Mouse (Mus musculus): ENCODE measurements around the gene Gm44502. TPM values are rescaled to one million over a fixed set of nuclear protein-coding genes. Genes with fewer than 3 reads are reported as not detected.
"Not testable (repeated sequence)": the region's sequence is repeated elsewhere in the genome, so short reads cannot be mapped to it uniquely, and the experiment has no call there.

Gene Gm44502
- polyA plus RNA-seq, 1 experiment from 2014 or later, result not detected

DNA sequence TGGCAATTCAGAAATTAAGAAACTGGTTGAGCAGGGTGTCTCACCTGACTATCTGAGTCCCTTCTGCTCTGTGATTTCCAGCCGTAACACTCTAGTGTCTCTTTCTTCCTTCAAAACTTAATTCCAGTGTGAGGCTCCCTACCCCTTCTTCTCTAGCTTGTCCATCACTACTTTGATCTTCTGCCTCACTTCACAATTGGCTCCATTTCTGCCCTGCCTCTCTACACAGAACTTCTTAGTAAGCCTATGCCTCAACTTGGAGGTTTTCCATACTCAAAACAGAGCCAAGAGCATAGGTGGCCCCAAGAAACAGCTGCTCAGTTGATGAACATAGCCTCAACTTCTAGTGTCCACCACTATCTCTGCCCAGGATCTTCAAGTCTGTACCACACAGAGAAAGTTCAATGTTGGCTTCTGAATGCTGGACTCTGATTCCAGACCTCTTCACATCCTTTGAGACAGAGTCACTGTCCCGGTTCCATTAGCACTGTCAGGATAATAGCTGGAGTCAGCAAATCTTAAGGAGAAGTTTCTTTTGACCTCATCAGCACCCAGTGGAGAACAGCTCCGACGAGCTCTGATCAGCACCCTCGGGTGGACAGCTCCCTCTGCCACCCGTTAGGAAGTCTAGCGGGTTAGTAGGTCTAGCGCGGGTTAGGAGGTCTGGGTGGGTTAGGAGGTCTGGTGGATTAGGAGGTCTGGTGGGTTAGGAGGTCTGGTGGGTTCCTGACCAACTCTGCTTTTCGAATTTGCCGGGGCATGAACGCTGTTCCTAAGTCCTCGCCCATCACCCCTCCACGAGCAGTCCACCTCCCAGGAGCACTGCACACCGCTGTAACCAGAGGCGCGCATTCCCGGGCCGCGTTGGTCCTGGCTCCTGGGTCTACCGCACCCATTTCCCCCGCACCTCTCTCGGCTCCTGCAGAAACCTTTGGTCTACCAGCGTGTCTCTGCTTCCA, 23.7 kb upstream of the Gm44502 start:
- H3K27me3 ChIP-seq, result peaks cover 43% of the 10 kb centered on the region
- no peak overlapping the region for H3K9ac ChIP-seq
- no peaks in the 10 kb centered on the region for H3K9me3 ChIP-seq
- ATAC-seq (ENCODE audit: low FRiP score, low read depth), result peak; percentile 76
- peaks cover 12% of the 10 kb centered on the region for H3K4me1 ChIP-seq
- H3K27ac ChIP-seq, result no peak overlapping the region
- H3K4me3 ChIP-seq, result peak overlapping the region; percentile 54
- WGBS, result 5% methylated on average over 24 of the region's 24 CpGs
- no peaks in the 10 kb centered on the region for H3K36me3 ChIP-seq
- H3K4me2 ChIP-seq (replicated peaks), result peak overlapping the region; percentile 88

DNA sequence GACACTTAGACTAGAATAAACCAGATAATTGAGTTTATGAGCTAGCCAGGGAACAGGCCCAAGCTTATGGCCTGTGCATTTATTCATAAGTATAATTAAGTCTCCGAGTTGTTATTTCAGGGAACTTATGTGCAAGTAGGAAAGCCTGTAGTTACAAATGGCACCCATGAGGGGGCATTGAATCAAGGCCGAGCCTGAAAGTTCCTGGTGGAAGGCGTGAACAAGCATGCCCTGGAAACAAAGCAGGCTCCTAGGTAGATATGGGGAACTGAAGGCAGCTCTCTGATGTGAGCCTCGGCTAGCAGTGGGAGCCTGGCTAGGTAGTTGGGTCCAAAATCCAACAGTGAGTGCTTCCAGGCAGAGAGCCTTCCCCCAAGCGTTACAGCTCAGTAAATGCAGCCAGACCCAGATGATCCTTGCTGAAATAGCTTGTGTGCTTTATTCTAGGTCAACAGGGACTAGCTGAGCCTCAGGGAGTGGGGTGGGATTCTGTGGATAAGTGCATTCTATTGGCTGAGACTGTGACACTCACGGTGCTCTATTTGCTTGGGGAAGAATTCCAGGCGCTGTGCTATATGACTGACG, 13.1 kb upstream of the Gm44502 start:
- 42% methylated on average over 8 of the region's 8 CpGs for WGBS

DNA sequence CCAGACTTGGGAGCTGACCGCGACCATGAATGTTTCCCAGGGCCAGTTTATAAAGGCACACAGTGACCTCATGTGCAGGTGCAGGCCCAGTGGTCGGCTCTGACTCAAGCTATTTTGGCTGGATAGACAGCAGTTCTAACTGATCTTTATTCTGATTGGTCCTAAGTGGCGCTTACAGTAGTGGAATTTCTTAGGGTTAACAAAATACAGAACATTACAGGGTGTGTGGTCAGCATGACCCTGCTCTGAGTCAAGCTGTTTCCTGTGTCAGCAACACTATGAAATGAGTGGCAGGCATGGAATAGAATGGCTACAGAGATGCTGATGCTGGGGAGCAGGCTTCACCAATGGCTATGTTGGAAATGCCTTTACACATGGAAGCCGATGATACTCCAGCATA, 6.4 kb upstream of the Gm44502 start:
- Histone ChIP-seq H3K9me3 (no peaks in the 10 kb centered on the region), H3K27me3 (no peaks in the 10 kb centered on the region), H3K27ac (no peak overlapping the region), H3K4me3 (no peak overlapping the region), H3K4me2 (replicated peaks) (no peak overlapping the region), H3K36me3 (no peaks in the 10 kb centered on the region), H3K9ac (no peak overlapping the region), H3K4me1 (no peaks in the 10 kb centered on the region)
- WGBS, result 85% methylated on average over 5 of the region's 5 CpGs
- no peak for ATAC-seq (ENCODE audit: low FRiP score, low read depth)

More for the DNA sequence above, 13.1 kb upstream of the Gm44502 start:
- no peak overlapping the region for H3K4me2 ChIP-seq (replicated peaks)
- no peak for ATAC-seq (ENCODE audit: low FRiP score, low read depth)
- H3K9me3 ChIP-seq, result no peaks in the 10 kb centered on the region
- H3K36me3 ChIP-seq, result no peaks in the 10 kb centered on the region
- H3K4me3 ChIP-seq, result no peak overlapping the region
- H3K4me1 ChIP-seq, result no peaks in the 10 kb centered on the region
- no peak overlapping the region for H3K9ac ChIP-seq
- 0 out of 2 replicates have a peak, but pooled peaks cover 2% of the 10 kb centered on the region for H3K27me3 ChIP-seq
- no peak overlapping the region for H3K27ac ChIP-seq

DNA sequence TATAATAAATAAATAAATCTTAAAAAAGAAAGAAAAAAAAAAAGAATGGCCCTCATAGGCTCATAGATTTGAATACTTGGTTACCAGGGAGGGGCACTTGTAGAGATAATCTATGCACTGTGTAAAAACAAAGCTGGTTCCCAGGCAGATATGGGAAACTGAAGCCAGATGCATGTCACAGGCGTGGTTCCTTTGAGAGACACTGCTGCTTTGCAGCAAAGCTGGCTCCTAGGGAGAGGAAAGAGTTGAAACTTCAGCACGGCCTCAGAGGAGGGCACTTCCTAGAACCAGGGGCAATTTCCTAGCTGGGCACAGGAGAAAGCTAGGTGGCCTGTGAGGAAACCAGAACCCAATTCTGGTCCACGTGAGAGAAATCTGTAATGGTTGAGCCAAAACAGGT, 4.6 kb upstream of the Gm44502 start:
- peaks cover 5% of the 10 kb centered on the region for H3K4me1 ChIP-seq
- no peak overlapping the region for H3K4me2 ChIP-seq (replicated peaks)
- no peak overlapping the region for H3K9ac ChIP-seq
- no peak overlapping the region for H3K4me3 ChIP-seq
- H3K27ac ChIP-seq, result no peak overlapping the region
- H3K9me3 ChIP-seq, result no peaks in the 10 kb centered on the region
- no peaks in the 10 kb centered on the region for H3K36me3 ChIP-seq
- no peaks in the 10 kb centered on the region for H3K27me3 ChIP-seq
- no peak for ATAC-seq (ENCODE audit: low FRiP score, low read depth)
- WGBS, result 61% methylated on average over 3 of the region's 3 CpGs

DNA sequence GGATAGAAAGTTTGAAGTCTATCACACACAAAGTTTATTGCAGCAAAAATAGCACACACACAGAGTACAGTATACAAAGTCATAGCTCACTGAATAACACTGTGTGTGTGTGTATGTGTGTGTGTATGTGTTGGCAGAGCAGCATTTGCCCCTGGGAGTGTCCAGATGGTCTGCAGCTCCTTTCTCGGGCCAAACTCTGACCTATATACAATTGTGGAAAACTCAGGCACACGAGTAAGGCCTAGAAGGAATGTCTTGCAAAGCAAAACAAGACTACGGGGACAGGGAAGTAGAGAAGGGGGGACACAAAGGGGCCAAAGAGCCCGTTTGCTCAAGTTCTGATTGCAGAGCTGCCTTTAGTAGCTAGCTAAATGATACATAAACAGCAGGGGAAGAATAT, 3.5 kb upstream of the Gm44502 start:
- peaks cover 15% of the 10 kb centered on the region for H3K4me1 ChIP-seq
- no peak overlapping the region for H3K4me2 ChIP-seq (replicated peaks)
- H3K36me3 ChIP-seq, result peaks cover under 1% of the 10 kb centered on the region; the same call in 1 of the 2 replicates
- no peak overlapping the region for H3K27ac ChIP-seq
- no peak for ATAC-seq (ENCODE audit: low FRiP score, low read depth)
- no peaks in the 10 kb centered on the region for H3K9me3 ChIP-seq
- no peak overlapping the region for H3K9ac ChIP-seq
- WGBS, result 70% methylated on average over 4 of the region's 4 CpGs
- H3K27me3 ChIP-seq, result no peaks in the 10 kb centered on the region
- H3K4me3 ChIP-seq, result no peak overlapping the region

DNA sequence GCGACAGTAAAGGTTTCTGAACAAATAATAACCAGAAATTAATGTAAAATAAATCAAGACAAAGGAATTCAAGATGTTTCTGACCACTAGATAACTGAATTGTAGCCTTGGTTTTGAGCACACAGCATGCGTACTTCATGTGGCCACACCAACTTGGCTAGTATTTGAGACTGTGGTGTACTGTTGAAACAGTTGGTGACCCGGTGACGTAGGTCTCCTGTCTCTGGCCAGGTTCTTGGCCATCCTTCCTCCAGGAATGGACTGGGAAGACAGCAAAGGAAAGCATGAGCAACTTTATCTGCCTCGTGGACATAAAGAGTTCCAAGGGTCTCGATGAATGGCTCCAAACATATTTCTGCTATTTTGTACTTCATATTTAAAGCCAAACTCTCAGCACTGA, 2.3 kb upstream of the Gm44502 start:
- Histone ChIP-seq H3K4me3 (no peak overlapping the region), H3K27ac (no peak overlapping the region), H3K4me2 (replicated peaks) (no peak overlapping the region), H3K36me3 (peaks cover 12% of the 10 kb centered on the region), H3K4me1 (peaks cover 15% of the 10 kb centered on the region), H3K27me3 (no peaks in the 10 kb centered on the region), H3K9me3 (no peaks in the 10 kb centered on the region), H3K9ac (no peak overlapping the region)
- no peak for ATAC-seq (ENCODE audit: low FRiP score, low read depth)
- WGBS, result 92% methylated on average over 6 of the region's 6 CpGs

DNA sequence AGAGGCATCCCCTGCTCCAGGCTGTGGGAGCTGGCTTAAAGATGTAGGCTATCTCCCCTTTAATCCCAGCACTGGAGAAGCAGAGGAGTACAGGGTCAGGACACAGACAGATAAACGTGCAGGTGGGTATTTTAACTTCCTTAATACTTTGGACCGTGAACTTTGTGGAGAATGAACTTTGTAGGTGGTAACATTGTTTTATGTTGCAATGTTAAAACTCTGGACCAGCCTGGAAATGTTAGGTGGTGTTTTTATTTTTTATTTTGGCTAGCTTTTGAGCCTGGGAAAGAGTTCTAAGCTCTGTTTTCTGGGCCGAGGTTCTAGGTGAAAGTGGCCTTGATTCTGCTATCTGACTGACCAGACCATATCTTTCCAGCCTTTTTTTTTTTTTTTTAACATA, 1.8 kb upstream of the Gm44502 start:
- 88% methylated on average over 3 of the region's 3 CpGs for WGBS
- no peak for ATAC-seq (ENCODE audit: low FRiP score, low read depth)

DNA sequence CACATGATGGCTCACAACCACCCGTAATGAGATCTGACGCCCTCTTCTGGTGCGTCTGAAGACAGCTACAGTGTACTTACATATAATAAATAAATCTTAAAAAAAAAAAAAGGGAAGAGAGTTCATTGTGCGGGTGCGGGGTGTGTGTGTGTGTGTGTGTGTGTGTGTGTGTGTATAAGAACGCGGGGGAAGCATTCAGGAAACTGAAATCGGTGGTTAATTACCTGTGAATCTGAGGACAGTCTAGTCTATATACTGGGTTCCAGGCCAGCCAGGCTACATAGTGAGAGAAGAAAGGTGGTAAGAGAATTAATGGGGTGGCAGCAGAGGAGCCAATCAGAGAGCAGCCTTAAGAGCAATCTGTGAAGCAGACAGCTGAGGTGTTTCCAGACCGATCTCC, 1.3 kb upstream of the Gm44502 start:
- not testable (repeated sequence) for H3K9me3 ChIP-seq; H3K9ac ChIP-seq; H3K4me2 ChIP-seq (replicated peaks); H3K4me3 ChIP-seq; H3K27ac ChIP-seq; ATAC-seq (ENCODE audit: low FRiP score, low read depth); H3K27me3 ChIP-seq
- 79% methylated on average over 9 of the region's 9 CpGs for WGBS
- peaks cover 22% of the 10 kb centered on the region for H3K36me3 ChIP-seq
- H3K4me1 ChIP-seq, result peaks cover 17% of the 10 kb centered on the region

More for the DNA sequence above, 1.8 kb upstream of the Gm44502 start:
- H3K9ac ChIP-seq, result no peak overlapping the region
- peaks cover 15% of the 10 kb centered on the region for H3K4me1 ChIP-seq
- H3K4me2 ChIP-seq (replicated peaks), result no peak overlapping the region
- no peak overlapping the region for H3K27ac ChIP-seq
- H3K27me3 ChIP-seq, result no peaks in the 10 kb centered on the region
- peaks cover 17% of the 10 kb centered on the region for H3K36me3 ChIP-seq
- H3K9me3 ChIP-seq, result no peaks in the 10 kb centered on the region
- no peak overlapping the region for H3K4me3 ChIP-seq

DNA sequence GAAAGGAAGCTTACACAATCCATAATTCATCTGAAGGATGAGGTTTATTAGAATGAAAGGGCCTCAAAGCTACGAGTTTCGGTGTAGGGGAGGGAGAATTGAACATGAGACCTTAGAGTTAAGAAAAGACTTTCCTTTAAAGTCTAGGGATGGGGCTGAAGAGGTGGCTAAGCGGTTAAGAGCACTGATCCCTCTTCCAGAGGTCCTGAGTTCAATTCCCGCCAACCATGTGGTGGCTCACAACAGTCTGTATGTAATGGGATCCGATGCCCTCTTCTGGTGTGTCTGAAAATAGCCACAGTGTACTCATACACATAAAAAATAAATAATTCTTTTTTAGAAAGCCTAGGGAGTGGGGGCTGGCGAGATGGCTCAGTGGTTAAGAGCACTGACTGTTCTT, 845 bp upstream of the Gm44502 start:
- Histone ChIP-seq H3K27me3 (no peaks in the 10 kb centered on the region), H3K36me3 (peaks cover 26% of the 10 kb centered on the region), H3K9me3 (no peaks in the 10 kb centered on the region), H3K9ac (peak overlapping the region; percentile 75), H3K4me2 (replicated peaks) (peak overlapping the region; percentile 91), H3K4me3 (peak overlapping the region; percentile 77), H3K27ac (peak overlapping the region; percentile 93), H3K4me1 (peaks cover 22% of the 10 kb centered on the region)
- no peak for ATAC-seq (ENCODE audit: low FRiP score, low read depth)
- WGBS, result 48% methylated on average over 6 of the region's 6 CpGs

DNA sequence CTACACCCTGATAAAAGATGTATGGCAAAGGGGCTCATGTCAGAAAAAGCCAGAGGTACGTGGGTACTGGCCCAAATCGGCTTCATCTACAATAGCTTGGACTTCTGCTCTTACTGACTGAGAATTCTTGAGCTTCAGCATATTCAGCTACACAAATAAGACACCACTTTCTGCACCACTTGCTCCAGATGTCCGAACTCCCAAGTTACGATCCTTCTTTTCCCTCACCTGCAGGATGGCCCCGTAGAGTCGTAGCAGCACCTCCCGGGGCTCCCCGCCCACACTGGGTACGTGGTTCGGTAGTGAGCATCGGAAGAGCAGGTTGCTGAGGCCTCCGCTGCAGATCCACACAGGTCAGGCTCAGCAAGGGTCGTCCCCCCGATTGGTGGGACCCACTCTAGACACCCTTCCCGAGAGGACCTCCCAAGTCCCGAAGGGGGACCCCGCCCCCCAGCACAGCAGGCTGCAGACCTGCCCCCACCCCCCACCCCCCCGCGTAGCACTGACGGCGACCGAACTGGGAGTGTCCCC, 610 bp downstream of the Gm44502 start:
- Histone ChIP-seq H3K4me1 (peaks cover 22% of the 10 kb centered on the region), H3K4me2 (replicated peaks) (peak overlapping the region; percentile 91), H3K36me3 (peaks cover 26% of the 10 kb centered on the region), H3K27me3 (no peaks in the 10 kb centered on the region), H3K27ac (no peak overlapping the region; the same call in 1 of the 2 replicates), H3K9me3 (no peaks in the 10 kb centered on the region), H3K4me3 (peak overlapping the region; percentile 77), H3K9ac (peak overlapping the region; percentile 75)
- ATAC-seq (ENCODE audit: low FRiP score, low read depth), result peak; percentile 55; the same call in 1 of the 2 replicates
- WGBS, result 4% methylated on average over 22 of the region's 22 CpGs

DNA sequence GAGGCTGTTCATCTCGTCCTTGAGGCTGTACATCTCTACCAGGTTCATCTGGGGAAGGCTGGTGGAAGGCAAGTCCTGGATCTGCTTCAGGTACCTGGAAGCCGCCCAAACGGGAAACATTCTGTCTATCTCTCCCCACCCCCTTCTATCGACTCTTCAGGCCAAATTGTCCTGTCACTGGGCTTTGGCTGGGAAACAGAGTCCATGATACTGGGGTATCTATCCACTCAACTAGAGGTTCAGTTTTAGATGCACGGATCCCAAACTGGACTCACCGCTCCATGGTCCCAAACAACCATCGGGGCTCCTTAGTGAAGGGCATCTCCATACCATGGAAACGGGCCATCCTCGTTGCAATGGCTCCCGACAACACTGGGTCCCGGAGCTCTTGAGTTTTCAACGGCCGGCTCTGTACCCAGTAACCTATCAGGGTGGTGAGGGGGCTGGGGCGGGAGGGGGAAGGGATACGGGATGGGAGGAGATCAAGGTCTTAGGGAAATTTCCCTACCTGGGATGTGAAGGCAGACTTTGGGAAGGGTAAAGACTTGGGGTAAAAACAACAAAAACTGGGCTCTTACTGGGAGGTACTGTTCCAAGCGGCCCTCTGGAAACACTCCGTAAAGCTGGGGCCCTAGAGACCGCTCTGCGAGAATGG, 1.2 kb downstream of the Gm44502 start:
- Histone ChIP-seq H3K36me3 (peaks cover 26% of the 10 kb centered on the region), H3K27ac (no peak overlapping the region), H3K4me2 (replicated peaks) (peak overlapping the region; percentile 91), H3K4me1 (peaks cover 22% of the 10 kb centered on the region), H3K9me3 (no peaks in the 10 kb centered on the region), H3K4me3 (peak overlapping the region; percentile 77), H3K27me3 (no peaks in the 10 kb centered on the region), H3K9ac (peak overlapping the region; percentile 75)
- 82% methylated on average over 19 of the region's 19 CpGs for WGBS
- ATAC-seq (ENCODE audit: low FRiP score, low read depth), result no peak

DNA sequence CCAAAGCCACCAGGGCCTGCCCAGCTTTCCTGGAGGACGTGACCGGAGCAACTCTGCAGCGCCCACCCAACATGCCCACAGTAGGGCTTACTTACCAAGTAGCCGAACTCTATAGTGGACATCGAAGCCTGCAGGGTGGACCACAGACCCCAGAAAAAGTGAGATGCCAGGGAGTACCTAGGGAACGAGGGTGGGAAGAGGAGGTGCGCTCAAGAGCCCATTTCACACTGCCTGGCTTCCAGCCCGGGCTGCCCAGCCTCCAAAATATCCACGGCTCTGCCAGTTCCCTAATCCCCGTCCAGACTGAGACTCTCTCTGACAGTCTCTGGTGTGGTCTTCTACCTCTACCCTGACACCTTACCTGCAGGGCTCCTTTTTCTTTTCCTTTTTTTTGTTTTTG, 2.8 kb downstream of the Gm44502 start:
- no peaks in the 10 kb centered on the region for H3K27me3 ChIP-seq
- H3K4me1 ChIP-seq, result peaks cover 22% of the 10 kb centered on the region
- 94% methylated on average over 10 of the region's 10 CpGs for WGBS
- no peak overlapping the region for H3K27ac ChIP-seq
- no peak overlapping the region for H3K9ac ChIP-seq
- H3K4me2 ChIP-seq (replicated peaks), result no peak overlapping the region
- no peak for ATAC-seq (ENCODE audit: low FRiP score, low read depth)
- no peaks in the 10 kb centered on the region for H3K9me3 ChIP-seq
- H3K4me3 ChIP-seq, result no peak overlapping the region
- peaks cover 26% of the 10 kb centered on the region for H3K36me3 ChIP-seq
